Mouse (Mus musculus) ES-CJ7 (cell line): Measurements from ENCODE around the gene Zfp365.

Source experiments
- DNase-seq: peaks from one replicate; pipeline ENCODE4 v3.0.0; 2011; ENCODE audit warnings: low read depth, low spot score

Gene Zfp365

DNA sequence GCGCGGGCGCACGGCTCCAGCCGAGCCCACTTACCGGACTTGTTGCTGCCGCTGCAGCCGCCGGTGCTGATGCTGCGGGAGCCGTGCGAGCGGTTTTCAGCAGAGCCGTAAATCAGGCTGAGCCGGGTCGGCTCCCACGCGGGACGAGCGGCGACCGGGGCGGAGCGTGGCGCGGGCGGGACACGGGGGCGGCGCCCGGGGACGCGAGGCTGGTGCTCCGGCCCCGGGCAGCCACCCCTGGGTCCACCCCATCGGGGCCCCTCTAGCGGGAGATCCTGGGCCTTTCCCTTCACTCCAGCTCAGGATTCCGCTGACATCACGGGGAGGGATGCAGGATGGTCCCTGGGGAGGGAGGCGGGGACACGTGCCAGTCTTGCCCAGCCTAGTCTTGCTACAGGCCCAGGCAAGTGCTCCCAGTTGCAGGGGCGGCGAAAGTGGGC is at the start of gene Zfp365:
Gene Zfp365 (minus strand): TSS at position 326 of the 440 bp plus-strand sequence.
- peak; percentile 76 for DNase-seq

DNA sequence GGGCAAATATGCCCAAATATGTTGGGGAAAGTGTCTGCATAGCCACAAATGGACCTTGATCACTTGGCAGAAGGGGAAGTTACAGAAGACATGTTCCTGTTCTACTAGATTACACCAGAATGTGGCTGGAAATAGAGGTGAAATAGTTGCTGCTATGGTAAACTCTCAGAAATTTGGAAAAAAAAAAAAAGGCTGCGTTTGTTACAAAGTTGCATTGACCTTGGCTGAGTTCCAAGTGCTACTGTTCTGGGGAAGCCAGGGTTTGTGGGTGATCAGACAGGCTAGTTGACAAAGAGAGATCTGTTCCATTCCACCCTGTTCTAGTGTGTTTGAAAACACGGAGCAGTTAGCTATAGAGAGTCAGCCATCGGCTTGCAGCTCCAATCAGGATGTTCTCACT is 47.5 kb upstream of the Zfp365 start:
- DNase-seq: no peak

GRCm38 (mm10) chr10:67955982-67956381 is 43.5 kb upstream of the Zfp365 start:
- DNase-seq: no peak

DNA sequence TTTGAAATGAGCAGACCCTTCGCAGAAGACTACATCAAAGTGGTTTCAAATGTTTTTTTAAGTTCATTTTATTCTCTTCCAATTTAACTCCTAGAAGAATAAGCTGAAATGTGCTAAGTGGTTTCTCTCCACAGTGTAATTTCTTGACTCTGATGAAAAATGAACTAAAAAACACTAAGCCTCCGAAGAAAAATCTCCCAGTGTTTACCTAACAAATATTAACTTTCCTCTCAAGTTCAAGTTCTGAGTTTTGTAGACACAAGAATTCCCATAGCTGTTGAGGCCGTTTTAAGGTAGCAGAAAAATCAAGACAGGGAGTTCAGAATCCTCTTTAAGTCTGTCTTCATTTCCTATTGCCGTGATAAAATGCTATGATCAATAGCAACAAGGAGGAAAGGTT is 39.2 kb upstream of the Zfp365 start:
- DNase-seq: no peak

DNA sequence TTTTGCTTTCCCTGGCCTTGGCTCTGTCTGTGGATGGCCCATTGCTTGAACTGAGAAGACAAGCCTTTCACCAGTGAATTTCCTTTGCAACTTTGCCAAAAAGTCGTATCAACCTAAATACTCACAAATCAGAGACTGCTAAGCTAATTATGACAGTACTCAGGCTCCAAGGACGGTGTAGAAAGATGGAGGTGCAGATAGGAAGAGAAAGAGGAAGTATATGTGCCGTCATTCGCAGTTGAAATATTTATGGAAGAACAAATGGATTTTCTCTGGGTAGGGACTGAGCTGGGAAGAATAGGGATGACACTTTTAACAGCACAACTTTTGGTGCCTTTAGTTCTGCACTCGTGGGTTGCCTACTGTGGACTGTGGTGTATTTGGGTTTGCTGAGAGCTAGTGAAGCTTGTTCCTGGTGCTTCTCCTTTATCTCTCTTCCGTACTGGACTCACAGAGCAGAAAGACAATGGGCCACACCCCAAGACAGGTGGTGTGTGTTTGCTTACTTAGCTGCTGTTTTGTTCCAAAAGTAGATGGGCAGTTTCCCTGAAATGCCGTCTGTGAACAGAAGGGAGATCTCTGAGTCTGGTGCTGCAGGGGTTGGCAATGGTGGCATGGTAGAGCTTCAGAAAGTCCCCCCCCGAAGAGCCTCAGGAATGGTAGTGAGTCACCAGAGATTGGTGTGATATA is 37.7 kb upstream of the Zfp365 start:
- DNase-seq: peak; percentile 10

DNA sequence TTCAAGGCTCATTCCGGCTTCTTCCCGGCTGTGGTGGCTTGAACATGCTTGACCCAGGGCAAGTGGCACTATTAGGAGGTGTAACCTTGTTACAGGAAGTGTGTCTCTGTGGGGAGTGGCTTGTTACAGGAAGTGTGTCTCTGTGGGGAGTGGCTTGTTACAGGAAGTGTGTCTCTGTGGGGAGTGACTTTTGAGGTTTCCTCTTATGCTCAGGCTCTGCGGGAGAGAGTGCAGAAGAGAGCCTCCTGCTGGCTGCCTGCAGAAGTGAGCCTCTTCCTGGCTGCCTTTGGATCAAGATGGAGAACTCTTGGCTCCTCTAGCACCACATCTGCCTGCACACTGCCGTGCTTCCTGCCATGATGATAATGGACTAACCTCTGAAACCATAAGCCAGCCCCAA is 31.1 kb upstream of the Zfp365 start:
- peak; percentile 75 for DNase-seq

DNA sequence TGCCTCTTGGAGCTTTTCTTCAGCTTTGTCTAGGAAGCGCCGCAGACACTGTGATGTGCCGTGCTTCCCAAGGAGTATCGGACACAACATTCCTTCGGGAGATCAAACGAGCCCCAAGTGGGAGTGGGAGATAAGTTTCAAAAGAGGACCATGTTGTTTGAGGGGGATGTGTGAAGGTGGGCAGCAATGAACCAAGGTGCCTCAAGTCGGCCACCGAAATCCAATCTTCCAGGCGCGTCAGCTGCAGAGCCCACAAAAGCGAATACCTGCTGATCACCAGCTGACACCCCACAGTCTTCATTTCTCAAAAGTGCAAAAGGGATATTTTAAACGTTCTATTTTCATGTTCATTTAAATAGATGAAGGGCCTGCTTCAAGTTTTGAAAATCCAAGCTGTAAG is 27.1 kb upstream of the Zfp365 start:
- DNase-seq: no peak

DNA sequence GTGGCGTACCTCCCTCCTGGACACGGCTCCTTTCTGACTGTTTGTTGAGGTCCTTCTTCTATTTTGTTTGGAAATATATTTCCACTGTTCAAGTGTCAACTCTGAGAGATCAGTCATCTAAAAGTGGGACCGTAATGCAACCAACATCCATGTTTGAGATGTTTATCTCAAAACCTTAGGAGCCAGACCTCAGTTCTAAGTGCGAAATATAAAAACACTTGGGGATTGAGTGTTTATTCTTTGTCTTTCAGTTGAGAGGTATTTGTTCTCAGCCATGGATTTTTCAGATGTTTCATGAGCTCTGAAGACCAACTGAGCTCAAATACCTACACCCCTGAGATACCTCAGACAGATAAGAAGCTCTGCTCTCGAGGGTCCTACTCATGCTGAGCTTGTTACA is 25.3 kb upstream of the Zfp365 start:
- no peak for DNase-seq

- no peak for DNase-seq
Observed at GRCm38 (mm10) chr10:67936944-67937343, 24.5 kb upstream of the Zfp365 start.

GRCm38 (mm10) chr10:67932780-67933179 is 20.3 kb upstream of the Zfp365 start:
- no peak for DNase-seq

DNA sequence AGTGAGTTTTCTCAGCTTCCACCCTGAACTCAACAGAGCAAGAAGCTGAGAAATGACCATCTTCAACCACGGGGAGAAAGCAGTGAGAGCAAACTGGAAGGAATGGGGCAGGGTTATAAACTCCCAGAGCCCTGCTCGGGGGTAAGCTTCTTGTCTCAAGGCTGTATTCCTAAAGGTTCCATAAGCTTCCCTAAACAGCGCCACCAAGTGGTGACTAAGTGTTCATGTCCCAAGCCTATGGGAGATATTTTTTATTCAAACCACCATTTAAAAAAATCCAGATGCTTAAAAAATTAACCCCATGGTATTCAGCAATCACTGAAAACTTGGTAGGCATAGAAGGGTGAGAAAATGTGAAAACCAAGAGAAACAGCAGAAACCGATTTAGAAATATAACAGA is 18.9 kb upstream of the Zfp365 start:
- peak; percentile 54 for DNase-seq

GRCm38 (mm10) chr10:67928584-67928983 is 16.1 kb upstream of the Zfp365 start:
- no peak for DNase-seq

- no peak for DNase-seq
Observed at GRCm38 (mm10) chr10:67927718-67928455, 15.4 kb upstream of the Zfp365 start.

DNA sequence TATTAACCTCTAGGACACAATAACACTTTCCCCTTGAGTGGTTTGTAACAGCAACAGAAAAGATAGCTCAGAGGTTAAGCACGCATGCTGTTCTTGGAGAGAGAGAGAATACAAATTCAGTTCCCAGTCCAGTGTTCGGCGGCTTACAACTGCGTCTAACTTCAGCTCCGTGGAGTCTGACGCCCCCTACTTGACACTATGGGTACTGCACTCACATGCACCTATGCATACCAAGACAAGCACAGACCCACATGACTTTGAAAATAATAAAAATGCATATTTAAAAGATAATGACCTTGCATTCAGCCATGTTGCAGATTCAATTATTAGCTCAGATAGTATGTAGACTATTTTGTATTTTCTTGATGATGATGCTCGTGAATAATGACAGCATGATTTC is 11.6 kb upstream of the Zfp365 start:
- peak; percentile 35 for DNase-seq

DNA sequence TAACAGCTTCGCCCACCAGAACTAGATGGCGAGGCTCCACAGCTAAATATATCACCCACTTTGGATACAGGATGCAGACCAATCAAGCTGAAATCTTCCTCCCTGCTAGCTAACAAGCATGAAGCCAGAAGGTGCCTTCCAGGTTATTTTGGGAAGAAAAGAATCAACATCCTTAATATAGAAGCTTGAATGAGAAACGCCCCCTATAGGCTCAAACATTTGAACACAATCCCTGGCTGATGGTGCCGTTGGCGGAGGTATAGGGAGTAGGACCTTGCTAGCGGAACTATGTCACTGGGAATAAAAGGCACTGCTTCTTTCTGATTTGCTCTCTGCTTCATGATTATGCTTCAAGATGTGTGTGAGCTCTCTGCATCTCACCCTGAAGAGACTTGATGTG is 9.3 kb upstream of the Zfp365 start:
- peak; percentile 32 for DNase-seq

DNA sequence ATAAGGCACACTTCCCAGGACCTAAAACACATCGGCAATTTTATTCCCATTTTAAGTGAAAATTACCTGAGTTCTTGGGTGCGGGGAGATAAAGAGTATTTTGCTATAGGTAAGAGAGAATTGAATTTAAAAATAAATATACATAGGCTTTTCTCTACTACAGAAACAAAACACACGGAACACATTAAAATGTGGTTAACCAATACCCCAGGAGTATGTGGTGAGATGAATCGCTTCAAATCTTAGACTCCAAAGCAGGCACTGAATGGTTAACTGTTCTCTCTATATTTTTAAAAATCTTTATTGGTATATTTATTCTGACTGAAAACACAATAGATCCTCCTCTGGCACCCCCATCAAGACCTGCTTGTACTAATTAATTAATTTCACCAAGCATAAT is 7.2 kb upstream of the Zfp365 start:
- DNase-seq: no peak

DNA sequence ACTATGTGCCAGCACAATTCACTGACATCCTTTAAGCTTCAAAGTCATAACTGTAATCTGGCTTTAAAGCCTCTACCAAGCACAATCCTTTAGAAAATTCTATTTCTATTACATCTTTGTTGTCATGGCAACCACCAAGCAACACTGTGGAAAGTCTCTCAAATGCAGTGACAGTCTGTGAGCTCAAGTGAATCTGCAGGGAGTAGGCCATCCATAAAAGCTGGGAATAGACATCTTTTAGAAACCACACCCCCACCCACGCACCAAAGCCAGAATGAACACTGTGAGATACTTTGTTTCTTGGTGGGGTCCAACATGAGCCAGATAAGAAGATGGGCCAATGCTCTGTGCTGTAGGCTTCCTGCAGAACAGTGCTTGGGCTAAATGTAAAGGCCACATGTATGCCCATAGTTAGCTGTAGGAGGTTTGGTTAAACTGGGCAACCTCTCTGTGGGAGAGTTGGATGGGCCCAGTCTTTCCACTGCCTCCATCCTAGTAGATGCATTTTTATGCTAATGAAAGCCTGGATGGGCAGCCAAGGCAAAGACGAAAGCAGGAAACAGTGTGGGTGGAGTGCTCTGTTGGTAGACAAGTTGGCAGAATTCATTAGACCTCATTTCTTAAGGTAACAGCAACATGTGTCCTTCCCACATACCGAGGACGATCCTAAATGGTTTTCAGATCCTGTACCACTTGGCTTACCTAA is 5.9 kb upstream of the Zfp365 start:
- no peak for DNase-seq

- no peak for DNase-seq
Observed at GRCm38 (mm10) chr10:67917356-67917755, 4.9 kb upstream of the Zfp365 start.

- no peak for DNase-seq
Observed at GRCm38 (mm10) chr10:67911447-67912336, 770 bp downstream of the Zfp365 start.

DNA sequence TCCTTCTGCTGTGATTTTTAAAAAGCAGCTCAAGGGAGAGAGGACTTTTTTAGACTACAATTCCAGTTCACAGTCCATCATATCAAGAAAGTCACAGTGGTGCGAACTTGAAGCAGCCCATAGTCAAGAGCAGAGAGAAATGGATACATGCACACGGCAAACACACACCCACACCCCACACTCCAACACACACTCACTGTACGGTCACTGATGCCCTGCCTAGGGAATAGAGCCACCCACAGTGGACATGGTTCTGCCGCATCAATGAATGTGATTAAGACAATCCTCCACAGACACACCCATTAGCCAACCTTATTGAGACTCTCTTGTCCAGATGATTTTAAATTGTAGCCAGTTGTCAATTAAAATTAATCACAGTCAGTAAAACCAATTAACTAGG is 4.5 kb downstream of the Zfp365 start:
- no peak for DNase-seq

GRCm38 (mm10) chr10:67906926-67907325 is 5.5 kb downstream of the Zfp365 start:
- no peak for DNase-seq

DNA sequence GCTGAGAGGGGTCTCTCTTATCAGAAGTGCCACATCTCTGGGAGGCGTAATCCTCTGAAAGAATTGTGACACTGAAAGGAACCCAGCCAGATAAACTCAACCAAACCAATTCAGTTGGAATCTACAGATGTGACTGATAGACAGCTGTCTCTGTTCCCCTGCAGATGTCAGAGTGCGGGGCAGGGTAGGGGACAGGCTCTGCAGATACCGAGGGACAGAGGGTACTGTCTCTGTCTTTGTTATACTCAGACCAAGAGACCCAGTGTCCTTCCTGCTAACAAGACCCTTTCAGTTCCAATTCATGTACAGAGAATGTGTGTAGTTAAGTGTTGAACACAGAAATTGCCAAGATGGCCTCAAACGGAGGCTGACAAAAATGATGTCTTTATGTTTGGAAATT is 6.4 kb downstream of the Zfp365 start:
- no peak for DNase-seq
